Mouse (Mus musculus): ENCODE measurements around the gene C330021F23Rik. TPM values are rescaled to one million over a fixed set of nuclear protein-coding genes. Genes with fewer than 3 reads are reported as not detected.

Gene C330021F23Rik
- total RNA-seq, 1 experiment, result 4.6 TPM

- H3K36me3 ChIP-seq (ENCODE audit: control insufficient read depth, insufficient read depth, low read length, poor library complexity, severe bottlenecking), result peaks cover under 1% of the 10 kb centered on the region; the same call in 1 of the 2 replicates
- H3K9ac ChIP-seq (ENCODE audit: insufficient read depth, low read depth, low read length, poor library complexity, severe bottlenecking), result no peak overlapping the region
- peaks cover 7 to 27% of the 10 kb centered on the region in 2 experiments for H3K4me1 ChIP-seq (ENCODE audit: control insufficient read depth in 2 of 2, insufficient read depth in 2 of 2, low read length in 2 of 2, poor library complexity in 1 of 2)
- H3K27ac ChIP-seq (ENCODE audit: insufficient read depth, low read depth, low read length, poor library complexity, severe bottlenecking), result no peak overlapping the region
- H3K4me3 ChIP-seq (ENCODE audit: insufficient read depth in 1 of 2, low read depth in 1 of 2, low read length in 2 of 2, poor library complexity in 1 of 2, severe bottlenecking in 1 of 2), result no peak overlapping the region
- in situ Hi-C loops (cut with MboI; ENCODE audit: low sequenced_read_pairs in 2 of 2, unreplicated experiment in 2 of 2), result no loop called here
- DNase-seq (ENCODE audit: low read depth, low spot score), result no peak
- H3K9me3 ChIP-seq (ENCODE audit: control insufficient read depth, insufficient read depth, low read depth, low read length), result no peaks in the 10 kb centered on the region
- no peak for TF ChIP-seq ZC3H11A (IDR thresholded peaks at IDR 0.05; ENCODE audit: borderline replicate concordance, low read depth, low read length)
- TF ChIP-seq CHD2 (IDR thresholded peaks at IDR 0.05; ENCODE audit: low read depth, low read length), result no peak
- TF ChIP-seq MAFK (IDR thresholded peaks at IDR 0.05; ENCODE audit: insufficient read depth, low read depth, low read length), result no peak
Measured at GRCm38 (mm10) chr8:3593470-3593869, 25.7 kb downstream of the C330021F23Rik start.

GRCm38 (mm10) chr8:3594466-3594865 is 26.7 kb downstream of the C330021F23Rik start:
- in situ Hi-C loops (cut with MboI; ENCODE audit: low sequenced_read_pairs in 2 of 2, unreplicated experiment in 2 of 2), result no loop called here

GRCm38 (mm10) chr8:3598054-3598453 is 30.3 kb downstream of the C330021F23Rik start:
- in situ Hi-C loops (cut with MboI; ENCODE audit: low sequenced_read_pairs in 2 of 2, unreplicated experiment in 2 of 2), result no loop called here
- H3K4me3 ChIP-seq (ENCODE audit: insufficient read depth in 1 of 2, low read depth in 1 of 2, low read length in 2 of 2, poor library complexity in 1 of 2, severe bottlenecking in 1 of 2), result peak overlapping the region; percentile 41 to 65
- H3K9ac ChIP-seq (ENCODE audit: insufficient read depth, low read depth, low read length, poor library complexity, severe bottlenecking), result peak overlapping the region; percentile 78
- no peak for TF ChIP-seq HCFC1 (IDR thresholded peaks at IDR 0.05; ENCODE audit: borderline replicate concordance, insufficient read depth, low read length)
- H3K36me3 ChIP-seq (ENCODE audit: control insufficient read depth, insufficient read depth, low read length, poor library complexity, severe bottlenecking), result peaks cover 30% of the 10 kb centered on the region
- no peaks in the 10 kb centered on the region for H3K9me3 ChIP-seq (ENCODE audit: control insufficient read depth, insufficient read depth, low read depth, low read length)
- peak overlapping the region; percentile 78 for H3K27ac ChIP-seq (ENCODE audit: insufficient read depth, low read depth, low read length, poor library complexity, severe bottlenecking)
- no peak for DNase-seq (ENCODE audit: low read depth, low spot score)
- peaks cover 13 to 35% of the 10 kb centered on the region in 2 experiments for H3K4me1 ChIP-seq (ENCODE audit: control insufficient read depth in 2 of 2, insufficient read depth in 2 of 2, low read length in 2 of 2, poor library complexity in 1 of 2)

More at GRCm38 (mm10) chr8:3594466-3594865, 26.7 kb downstream of the C330021F23Rik start:
- Histone ChIP-seq H3K4me3 (ENCODE audit: insufficient read depth in 1 of 2, low read depth in 1 of 2, low read length in 2 of 2, poor library complexity in 1 of 2, severe bottlenecking in 1 of 2) (no peak overlapping the region), H3K27ac (ENCODE audit: insufficient read depth, low read depth, low read length, poor library complexity, severe bottlenecking) (no peak overlapping the region), H3K9me3 (ENCODE audit: control insufficient read depth, insufficient read depth, low read depth, low read length) (no peaks in the 10 kb centered on the region), H3K36me3 (ENCODE audit: control insufficient read depth, insufficient read depth, low read length, poor library complexity, severe bottlenecking) (peaks cover 8% of the 10 kb centered on the region; the same call in 1 of the 2 replicates), H3K4me1 (ENCODE audit: control insufficient read depth in 2 of 2, insufficient read depth in 2 of 2, low read length in 2 of 2, poor library complexity in 1 of 2) (peaks cover 11 to 36% of the 10 kb centered on the region in 2 experiments), H3K9ac (ENCODE audit: insufficient read depth, low read depth, low read length, poor library complexity, severe bottlenecking) (no peak overlapping the region)
- TF ChIP-seq HCFC1 (IDR thresholded peaks at IDR 0.05; ENCODE audit: borderline replicate concordance, insufficient read depth, low read length) (no peak), ZNF384 (IDR thresholded peaks at IDR 0.05; ENCODE audit: low read depth, low read length) (no peak), ZC3H11A (IDR thresholded peaks at IDR 0.05; ENCODE audit: borderline replicate concordance, low read depth, low read length) (no peak), MAFK (IDR thresholded peaks at IDR 0.05; ENCODE audit: insufficient read depth, low read depth, low read length) (no peak), CHD2 (IDR thresholded peaks at IDR 0.05; ENCODE audit: low read depth, low read length) (no peak)
- DNase-seq (ENCODE audit: low read depth, low spot score), result no peak

- H3K27ac ChIP-seq (ENCODE audit: insufficient read depth, low read depth, low read length, poor library complexity, severe bottlenecking), result peak overlapping the region; percentile 75
- peak overlapping the region; percentile 61 for H3K9ac ChIP-seq (ENCODE audit: insufficient read depth, low read depth, low read length, poor library complexity, severe bottlenecking)
- H3K36me3 ChIP-seq (ENCODE audit: control insufficient read depth, insufficient read depth, low read length, poor library complexity, severe bottlenecking), result peaks cover 42% of the 10 kb centered on the region
- H3K9me3 ChIP-seq (ENCODE audit: control insufficient read depth, insufficient read depth, low read depth, low read length), result no peaks in the 10 kb centered on the region
- no peak for TF ChIP-seq HCFC1 (IDR thresholded peaks at IDR 0.05; ENCODE audit: borderline replicate concordance, insufficient read depth, low read length)
- TF ChIP-seq CHD2 (IDR thresholded peaks at IDR 0.05; ENCODE audit: low read depth, low read length), result 0 out of 2 replicates have a peak, but pooled peaks have one; percentile 17
- peak overlapping the region in 1 of 2 experiments; percentile 14; a peak in 1 of 4 replicates for H3K4me3 ChIP-seq (ENCODE audit: insufficient read depth in 1 of 2, low read depth in 1 of 2, low read length in 2 of 2, poor library complexity in 1 of 2, severe bottlenecking in 1 of 2)
- in situ Hi-C loops (cut with MboI; ENCODE audit: low sequenced_read_pairs in 2 of 2, unreplicated experiment in 2 of 2), result no loop called here
- peaks cover 13 to 33% of the 10 kb centered on the region in 2 experiments for H3K4me1 ChIP-seq (ENCODE audit: control insufficient read depth in 2 of 2, insufficient read depth in 2 of 2, low read length in 2 of 2, poor library complexity in 1 of 2)
- DNase-seq (ENCODE audit: low read depth, low spot score), result no peak
Measured at GRCm38 (mm10) chr8:3599219-3599618, 31.4 kb downstream of the C330021F23Rik start.

- Histone ChIP-seq H3K4me1 (ENCODE audit: control insufficient read depth in 2 of 2, insufficient read depth in 2 of 2, low read length in 2 of 2, poor library complexity in 1 of 2) (peaks cover 13 to 33% of the 10 kb centered on the region in 2 experiments), H3K36me3 (ENCODE audit: control insufficient read depth, insufficient read depth, low read length, poor library complexity, severe bottlenecking) (peaks cover 49% of the 10 kb centered on the region), H3K9me3 (ENCODE audit: control insufficient read depth, insufficient read depth, low read depth, low read length) (no peaks in the 10 kb centered on the region), H3K27ac (ENCODE audit: insufficient read depth, low read depth, low read length, poor library complexity, severe bottlenecking) (peak overlapping the region; percentile 36; the same call in 1 of the 2 replicates), H3K4me3 (ENCODE audit: insufficient read depth in 1 of 2, low read depth in 1 of 2, low read length in 2 of 2, poor library complexity in 1 of 2, severe bottlenecking in 1 of 2) (no peak overlapping the region), H3K9ac (ENCODE audit: insufficient read depth, low read depth, low read length, poor library complexity, severe bottlenecking) (peak overlapping the region; percentile 29; the same call in 1 of the 2 replicates)
- in situ Hi-C loops (cut with MboI; ENCODE audit: low sequenced_read_pairs in 2 of 2, unreplicated experiment in 2 of 2), result no loop called here
- TF ChIP-seq HCFC1 (IDR thresholded peaks at IDR 0.05; ENCODE audit: borderline replicate concordance, insufficient read depth, low read length) (no peak), ZC3H11A (IDR thresholded peaks at IDR 0.05; ENCODE audit: borderline replicate concordance, low read depth, low read length) (no peak), MAFK (IDR thresholded peaks at IDR 0.05; ENCODE audit: insufficient read depth, low read depth, low read length) (no peak), ZNF384 (IDR thresholded peaks at IDR 0.05; ENCODE audit: low read depth, low read length) (no peak), CHD2 (IDR thresholded peaks at IDR 0.05; ENCODE audit: low read depth, low read length) (no peak)
- DNase-seq (ENCODE audit: low read depth, low spot score), result no peak
Measured at GRCm38 (mm10) chr8:3600401-3600800, 32.6 kb downstream of the C330021F23Rik start.

All from ES-E14 (cell line).